Mouse (Mus musculus) B cell, adult 2 months (primary cell): ENCODE measurements at regions not wholly inside any gene's neighbourhood (a gene's known extent, or its start where the extent isn't known, plus 50 kb on each side); places are given as distances from the start of the nearest gene placed in this dataset.

Experiments
- DNase-seq, 2 experiments: peaks; one replicate each; pipeline ENCODE4 v3.0.0; 2022

- no peak for DNase-seq
These were observed 83.5 kb upstream of the Spin1 start for GRCm38 (mm10) chr13:51016956-51017703.

GRCm38 (mm10) chr13:51017727-51018321 lies 82.9 kb upstream of the Spin1 start:
- DNase-seq: no peak

- no peak for DNase-seq
These were observed 82.3 kb upstream of the Spin1 start for GRCm38 (mm10) chr13:51018366-51018765.

GRCm38 (mm10) chr13:51022401-51023250 lies 78.1 kb upstream of the Spin1 start:
- no peak for DNase-seq

- no peak for DNase-seq
These were observed 77.4 kb upstream of the Spin1 start for GRCm38 (mm10) chr13:51023271-51023670.

- DNase-seq: no peak
These were observed 74.3 kb upstream of the Spin1 start for GRCm38 (mm10) chr13:51026311-51026918.

GRCm38 (mm10) chr13:51037850-51038450 lies 62.7 kb upstream of the Spin1 start:
- DNase-seq: no peak

GRCm38 (mm10) chr13:51038955-51039354 lies 61.7 kb upstream of the Spin1 start:
- no peak for DNase-seq

- DNase-seq: no peak
These were observed 59.6 kb upstream of the Spin1 start for GRCm38 (mm10) chr13:51041121-51041520.

GRCm38 (mm10) chr13:51042881-51043402 lies 57.7 kb upstream of the Spin1 start:
- DNase-seq: no peak
